Mouse (Mus musculus): Measurements from ENCODE around the gene Il17c. TPM values are rescaled to one million over a fixed set of nuclear protein-coding genes. Genes with fewer than 3 reads are reported as not detected.

The Il17c gene
- polyA plus RNA-seq, 1 experiment from 2014 or later = not detected

- Histone ChIP-seq H3K4me2 (replicated peaks; ENCODE audit: low read depth, low read length) (no peak overlapping the region), H3K27me3 (ENCODE audit: control insufficient read depth, insufficient read depth, low read length) (no peaks in the 10 kb centered on the region), H3K9ac (ENCODE audit: low read depth, low read length) (no peak overlapping the region), H3K9me3 (ENCODE audit: control insufficient read depth, low read length) (no peaks in the 10 kb centered on the region), H3K4me1 (replicated peaks; ENCODE audit: control insufficient read depth, insufficient read depth, low read length) (no peaks in the 10 kb centered on the region), H3K4me3 (ENCODE audit: low read depth, low read length) (no peak overlapping the region), H3K36me3 (ENCODE audit: control insufficient read depth, insufficient read depth, low read length) (no peaks in the 10 kb centered on the region), H3K27ac (ENCODE audit: low read depth, low read length) (no peak overlapping the region)
- DNase-seq (ENCODE audit: low spot score) (no peak), ATAC-seq (ENCODE audit: low FRiP score) (no peak)
- WGBS = 82% methylated on average over 9 of the region's 9 CpGs
Observed at GRCm38 (mm10) chr8:122426145-122426544, 4.3 kb downstream of the Il17c start.

GRCm38 (mm10) chr8:122427607-122428006 lies 5.8 kb downstream of the Il17c start:
- DNase-seq (ENCODE audit: low spot score) (no peak), ATAC-seq (ENCODE audit: low FRiP score) (no peak)
- WGBS = 90% methylated on average over 7 of the region's 7 CpGs
- no peak overlapping the region for H3K9ac ChIP-seq (ENCODE audit: low read depth, low read length)
- H3K4me1 ChIP-seq (replicated peaks; ENCODE audit: control insufficient read depth, insufficient read depth, low read length) = peaks cover 8% of the 10 kb centered on the region; the same call in 1 of the 2 replicates
- no peaks in the 10 kb centered on the region for H3K27me3 ChIP-seq (ENCODE audit: control insufficient read depth, insufficient read depth, low read length)
- H3K4me3 ChIP-seq (ENCODE audit: low read depth, low read length) = no peak overlapping the region
- H3K27ac ChIP-seq (ENCODE audit: low read depth, low read length) = no peak overlapping the region
- H3K36me3 ChIP-seq (ENCODE audit: control insufficient read depth, insufficient read depth, low read length) = no peaks in the 10 kb centered on the region
- H3K9me3 ChIP-seq (ENCODE audit: control insufficient read depth, low read length) = no peaks in the 10 kb centered on the region
- no peak overlapping the region for H3K4me2 ChIP-seq (replicated peaks; ENCODE audit: low read depth, low read length)

- Histone ChIP-seq H3K9ac (ENCODE audit: low read depth, low read length) (no peak overlapping the region), H3K4me1 (replicated peaks; ENCODE audit: control insufficient read depth, insufficient read depth, low read length) (peaks cover 11% of the 10 kb centered on the region; the same call in 1 of the 2 replicates), H3K36me3 (ENCODE audit: control insufficient read depth, insufficient read depth, low read length) (no peaks in the 10 kb centered on the region), H3K27me3 (ENCODE audit: control insufficient read depth, insufficient read depth, low read length) (no peaks in the 10 kb centered on the region), H3K27ac (ENCODE audit: low read depth, low read length) (no peak overlapping the region), H3K4me2 (replicated peaks; ENCODE audit: low read depth, low read length) (no peak overlapping the region), H3K4me3 (ENCODE audit: low read depth, low read length) (no peak overlapping the region), H3K9me3 (ENCODE audit: control insufficient read depth, low read length) (no peaks in the 10 kb centered on the region)
- 87% methylated on average over 9 of the region's 9 CpGs for WGBS
- no peak for ATAC-seq (ENCODE audit: low FRiP score)
- DNase-seq (ENCODE audit: low spot score) = no peak
Observed at GRCm38 (mm10) chr8:122428163-122428562, 6.3 kb downstream of the Il17c start.

GRCm38 (mm10) chr8:122430058-122430636 lies 8.3 kb downstream of the Il17c start:
- no peaks in the 10 kb centered on the region for H3K27me3 ChIP-seq (ENCODE audit: control insufficient read depth, insufficient read depth, low read length)
- no peak overlapping the region for H3K4me3 ChIP-seq (ENCODE audit: low read depth, low read length)

GRCm38 (mm10) chr8:122430646-122431045 lies 8.8 kb downstream of the Il17c start:
- 73% methylated on average over 3 of the region's 3 CpGs for WGBS
- H3K4me3 ChIP-seq (ENCODE audit: low read depth, low read length) = no peak overlapping the region

More at GRCm38 (mm10) chr8:122430058-122430636, 8.3 kb downstream of the Il17c start:
- no peak overlapping the region for H3K9ac ChIP-seq (ENCODE audit: low read depth, low read length)
- H3K27ac ChIP-seq (ENCODE audit: low read depth, low read length) = no peak overlapping the region
- no peak for ATAC-seq (ENCODE audit: low FRiP score)
- no peak for DNase-seq (ENCODE audit: low spot score)
- no peaks in the 10 kb centered on the region for H3K9me3 ChIP-seq (ENCODE audit: control insufficient read depth, low read length)
- H3K4me1 ChIP-seq (replicated peaks; ENCODE audit: control insufficient read depth, insufficient read depth, low read length) = peaks cover 11% of the 10 kb centered on the region; the same call in 1 of the 2 replicates
- H3K36me3 ChIP-seq (ENCODE audit: control insufficient read depth, insufficient read depth, low read length) = no peaks in the 10 kb centered on the region
- 87% methylated on average over 10 of the region's 10 CpGs for WGBS
- H3K4me2 ChIP-seq (replicated peaks; ENCODE audit: low read depth, low read length) = no peak overlapping the region

GRCm38 (mm10) chr8:122431694-122432442 lies 10.0 kb downstream of the Il17c start:
- H3K27ac ChIP-seq (ENCODE audit: low read depth, low read length) = no peak overlapping the region
- H3K27me3 ChIP-seq (ENCODE audit: control insufficient read depth, insufficient read depth, low read length) = no peaks in the 10 kb centered on the region

More at GRCm38 (mm10) chr8:122430646-122431045, 8.8 kb downstream of the Il17c start:
- Histone ChIP-seq H3K27ac (ENCODE audit: low read depth, low read length) (no peak overlapping the region), H3K36me3 (ENCODE audit: control insufficient read depth, insufficient read depth, low read length) (0 out of 2 replicates have a peak, but pooled peaks cover 4% of the 10 kb centered on the region), H3K4me2 (replicated peaks; ENCODE audit: low read depth, low read length) (no peak overlapping the region), H3K9ac (ENCODE audit: low read depth, low read length) (no peak overlapping the region), H3K27me3 (ENCODE audit: control insufficient read depth, insufficient read depth, low read length) (no peaks in the 10 kb centered on the region), H3K4me1 (replicated peaks; ENCODE audit: control insufficient read depth, insufficient read depth, low read length) (peaks cover 11% of the 10 kb centered on the region; the same call in 1 of the 2 replicates), H3K9me3 (ENCODE audit: control insufficient read depth, low read length) (no peaks in the 10 kb centered on the region)
- ATAC-seq (ENCODE audit: low FRiP score) (no peak), DNase-seq (ENCODE audit: low spot score) (no peak)

GRCm38 (mm10) chr8:122432443-122433268 lies 10.8 kb downstream of the Il17c start, which contains the start of gene Cyba:
Gene Cyba, minus strand, starts transcription at chr8:122432930.
- Histone ChIP-seq H3K9me3 (ENCODE audit: control insufficient read depth, low read length) (no peaks in the 10 kb centered on the region), H3K27me3 (ENCODE audit: control insufficient read depth, insufficient read depth, low read length) (no peaks in the 10 kb centered on the region), H3K4me1 (replicated peaks; ENCODE audit: control insufficient read depth, insufficient read depth, low read length) (peaks cover 11% of the 10 kb centered on the region; the same call in 1 of the 2 replicates), H3K36me3 (ENCODE audit: control insufficient read depth, insufficient read depth, low read length) (0 out of 2 replicates have a peak, but pooled peaks cover 9% of the 10 kb centered on the region), H3K4me3 (ENCODE audit: low read depth, low read length) (peak within 1 kb of the TSS; percentile 37), H3K27ac (ENCODE audit: low read depth, low read length) (no peak within 1 kb of the TSS), H3K9ac (ENCODE audit: low read depth, low read length) (peak within 1 kb of the TSS; percentile 56), H3K4me2 (replicated peaks; ENCODE audit: low read depth, low read length) (peak within 1 kb of the TSS; percentile 75)
- peak; percentile 79 for ATAC-seq (ENCODE audit: low FRiP score)
- WGBS = 6% methylated on average over 45 of the region's 45 CpGs
- DNase-seq (ENCODE audit: low spot score) = peak; percentile 59

More at GRCm38 (mm10) chr8:122431694-122432442, 10.0 kb downstream of the Il17c start:
- peak overlapping the region; percentile 56 for H3K9ac ChIP-seq (ENCODE audit: low read depth, low read length)
- no peaks in the 10 kb centered on the region for H3K9me3 ChIP-seq (ENCODE audit: control insufficient read depth, low read length)
- peak overlapping the region; percentile 75 for H3K4me2 ChIP-seq (replicated peaks; ENCODE audit: low read depth, low read length)
- ATAC-seq (ENCODE audit: low FRiP score) (no peak), DNase-seq (ENCODE audit: low spot score) (peak; percentile 23)
- H3K4me3 ChIP-seq (ENCODE audit: low read depth, low read length) = peak overlapping the region; percentile 37
- peaks cover 11% of the 10 kb centered on the region; the same call in 1 of the 2 replicates for H3K4me1 ChIP-seq (replicated peaks; ENCODE audit: control insufficient read depth, insufficient read depth, low read length)
- 0 out of 2 replicates have a peak, but pooled peaks cover 9% of the 10 kb centered on the region for H3K36me3 ChIP-seq (ENCODE audit: control insufficient read depth, insufficient read depth, low read length)
- 41% methylated on average over 18 of the region's 18 CpGs for WGBS

- H3K9ac ChIP-seq (ENCODE audit: low read depth, low read length) = no peak overlapping the region
- DNase-seq (ENCODE audit: low spot score) (peak; percentile 3), ATAC-seq (ENCODE audit: low FRiP score) (peak; percentile 31; the same call in 1 of the 2 replicates)
- 67% methylated on average over 11 of the region's 11 CpGs for WGBS
- no peak overlapping the region for H3K27ac ChIP-seq (ENCODE audit: low read depth, low read length)
- H3K36me3 ChIP-seq (ENCODE audit: control insufficient read depth, insufficient read depth, low read length) = 0 out of 2 replicates have a peak, but pooled peaks cover 9% of the 10 kb centered on the region
- no peaks in the 10 kb centered on the region for H3K9me3 ChIP-seq (ENCODE audit: control insufficient read depth, low read length)
- H3K27me3 ChIP-seq (ENCODE audit: control insufficient read depth, insufficient read depth, low read length) = no peaks in the 10 kb centered on the region
- no peak overlapping the region for H3K4me3 ChIP-seq (ENCODE audit: low read depth, low read length)
- H3K4me2 ChIP-seq (replicated peaks; ENCODE audit: low read depth, low read length) = no peak overlapping the region
- H3K4me1 ChIP-seq (replicated peaks; ENCODE audit: control insufficient read depth, insufficient read depth, low read length) = peaks cover 11% of the 10 kb centered on the region; the same call in 1 of the 2 replicates
Observed at GRCm38 (mm10) chr8:122433269-122433905, 11.6 kb downstream of the Il17c start.
